Mouse (Mus musculus) lung, postnatal 10 days (tissue): Measurements from ENCODE around the gene Zfp985.
"Not testable (repeated sequence)": the region's sequence is repeated elsewhere in the genome, so short reads cannot be mapped to it uniquely, and the experiment has no call there.

Experiments
- DNase-seq: peaks from one replicate; pipeline ENCODE4 v3.0.0; 2021

Zfp985 gene

DNA sequence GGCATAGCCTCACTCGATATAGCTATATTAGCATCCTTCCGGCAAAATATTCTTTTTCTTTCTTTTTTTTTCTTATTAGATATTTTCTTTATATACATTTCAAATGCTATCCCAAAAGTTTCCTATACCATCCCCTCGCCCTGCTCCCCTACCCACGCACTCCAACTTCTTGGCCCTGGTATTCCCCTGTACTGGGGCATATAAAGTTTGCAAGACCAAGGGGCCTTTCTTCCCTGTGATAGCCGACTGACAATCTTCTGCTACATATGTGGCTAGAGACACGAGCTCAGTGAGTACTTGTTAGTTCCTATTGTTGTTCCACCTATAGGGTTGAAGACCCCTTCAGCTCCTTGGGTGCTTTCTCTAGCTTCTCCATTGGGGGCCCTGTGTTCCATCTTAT is 53.4 kb downstream of the Zfp985 start:
- DNase-seq: not testable (repeated sequence)

DNA sequence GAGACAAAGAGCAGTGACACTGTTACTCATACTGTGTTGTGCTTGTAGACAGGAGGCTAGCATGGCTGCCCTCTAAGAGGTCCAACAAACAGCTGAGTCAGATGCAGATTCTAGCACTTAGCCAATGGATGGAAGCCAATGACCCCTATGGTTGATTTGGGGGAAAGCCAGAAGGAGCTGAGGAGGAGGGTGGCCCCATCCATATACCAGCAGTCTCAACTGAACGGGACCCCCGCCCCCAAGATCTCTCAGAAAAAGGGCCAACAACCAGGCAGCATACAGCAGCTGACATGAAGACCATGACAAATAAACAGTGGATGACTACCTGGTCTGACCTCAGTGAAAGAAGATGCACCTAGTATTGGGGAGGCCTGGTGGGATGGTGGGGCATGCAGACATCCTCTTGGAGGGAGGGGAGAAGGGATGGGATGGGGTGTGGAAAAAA is 80.8 kb downstream of the Zfp985 start:
- DNase-seq: not testable (repeated sequence)
